Mouse (Mus musculus) CH12.LX (cell line): ENCODE measurements around the gene Rc3h1. TPM values are rescaled to one million over a fixed set of nuclear protein-coding genes. Genes with fewer than 3 reads are reported as not detected.

Experiments used
- DNase-seq: peaks from one replicate; pipeline ENCODE4 v3.0.0-alpha.2; 2013; ENCODE audit errors: extremely low read depth
- H3K27ac ChIP-seq: 2 replicates; pipeline ENCODE4 v1.5.1; 2012; ENCODE audit warnings: low read depth, mild to moderate bottlenecking, control low read depth, moderate library complexity; ENCODE audit not compliant: insufficient read depth
- H3K27me3 ChIP-seq: replicated peaks from 2 replicates; pipeline ENCODE3; 2012; ENCODE audit warnings: inconsistent platforms
- H3K36me3 ChIP-seq, 2 experiments: replicated peaks in 1 of 2; 2 replicates each; pipeline versions ENCODE3 to v1.6.1; 2012; ENCODE audit warnings: inconsistent platforms in 1 of 2, low read length in 1 of 2, mild to moderate bottlenecking in 1 of 2, mixed read lengths in 1 of 2, moderate library complexity in 1 of 2; ENCODE audit not compliant: control insufficient read depth in 1 of 2, insufficient read depth in 1 of 2
- H3K4me1 ChIP-seq, 2 experiments: 2 replicates each; pipeline ENCODE4 v1.6.1; 2012; ENCODE audit warnings: inconsistent platforms in 1 of 2, moderate library complexity in 1 of 2; ENCODE audit not compliant: insufficient read depth in 2 of 2, control insufficient read depth in 1 of 2
- H3K4me2 ChIP-seq: 2 replicates; pipeline ENCODE4 v1.6.1; 2012; ENCODE audit warnings: low read depth, mild to moderate bottlenecking, control low read depth; ENCODE audit not compliant: poor library complexity, insufficient read depth, severe bottlenecking
- H3K4me3 ChIP-seq, 3 experiments: fragments of 150-350 bp in 1 of 3; sonication (generic) in 1 of 3; replicated peaks in 1 of 3; 2 replicates each; pipeline versions ENCODE3 to v1.5.1; 2011 to 2012; ENCODE audit warnings: low read depth in 2 of 3, low read length in 2 of 3, mild to moderate bottlenecking in 2 of 3, moderate library complexity in 2 of 3, control low read depth in 1 of 3, improper control_type of control experiment in 1 of 3, inconsistent platforms in 1 of 3, mixed read lengths in 1 of 3; ENCODE audit not compliant: poor library complexity in 1 of 3
- H3K79me2 ChIP-seq: replicated peaks from 2 replicates; pipeline ENCODE4 v1.6.1; 2012; ENCODE audit warnings: mild to moderate bottlenecking, moderate library complexity; ENCODE audit not compliant: control insufficient read depth, poor library complexity, insufficient read depth, severe bottlenecking; ENCODE audit errors: extremely low read depth
- H3K9ac ChIP-seq: 2 replicates; pipeline ENCODE4 v1.6.1; 2012; ENCODE audit warnings: low read depth, mild to moderate bottlenecking, control low read depth, moderate library complexity; ENCODE audit not compliant: insufficient read depth
- H3K9me3 ChIP-seq: replicated peaks from 2 replicates; pipeline ENCODE3; 2012; ENCODE audit warnings: low read length, inconsistent platforms, mixed read lengths
- BHLHE40 ChIP-seq: IDR thresholded peaks from 2 replicates; pipeline ENCODE4 v1.6.1; 2011; ENCODE audit warnings: mild to moderate bottlenecking, low read depth, low read length, improper control_type of control experiment
- EP300 ChIP-seq: IDR thresholded peaks from 2 replicates; pipeline ENCODE4 v1.6.1; 2011; ENCODE audit warnings: low read length, improper control_type of control experiment
- ETS1 ChIP-seq: conservative IDR thresholded peaks from 2 replicates; pipeline ENCODE4 v1.6.1; 2012; ENCODE audit warnings: low read depth, mild to moderate bottlenecking, inconsistent platforms, low read length, improper control_type of control experiment, moderate library complexity
- IRF4 ChIP-seq: IDR thresholded peaks from 2 replicates; pipeline ENCODE4 v1.6.1; 2014; ENCODE audit warnings: low read depth, mild to moderate bottlenecking, inconsistent platforms, low read length, improper control_type of control experiment
- JUND ChIP-seq: conservative IDR thresholded peaks from 2 replicates; pipeline ENCODE4 v1.6.1; 2011; ENCODE audit warnings: low read depth, low read length, improper control_type of control experiment
- MAX ChIP-seq: IDR thresholded peaks from 2 replicates; pipeline ENCODE4 v1.6.1; 2011; ENCODE audit warnings: low read length, improper control_type of control experiment
- MAZ ChIP-seq: IDR thresholded peaks from 2 replicates; pipeline ENCODE4 v1.6.1; 2012; ENCODE audit warnings: low read depth, mild to moderate bottlenecking, inconsistent platforms, low read length, improper control_type of control experiment, moderate library complexity
- MXI1 ChIP-seq: IDR thresholded peaks from 2 replicates; pipeline ENCODE4 v1.6.1; 2011; ENCODE audit warnings: mild to moderate bottlenecking, low read depth, low read length, improper control_type of control experiment
- NRF1 ChIP-seq: IDR thresholded peaks from 2 replicates; pipeline ENCODE4 v1.6.1; 2014; ENCODE audit warnings: low read depth, mild to moderate bottlenecking, inconsistent platforms, low read length, improper control_type of control experiment, moderate library complexity
- PAX5 ChIP-seq: IDR thresholded peaks from 2 replicates; pipeline ENCODE4 v1.6.1; 2012; ENCODE audit warnings: low read length, inconsistent platforms, mixed read lengths
- POLR2A ChIP-seq: IDR thresholded peaks from 2 replicates; pipeline ENCODE4 v1.6.1; 2011; ENCODE audit warnings: low read depth, mild to moderate bottlenecking, improper control_type of control experiment, low read length
- POLR2AphosphoS2 ChIP-seq: IDR thresholded peaks from 2 replicates; pipeline ENCODE4 v1.6.1; 2011; ENCODE audit warnings: low read depth, low read length, improper control_type of control experiment
- RCOR1 ChIP-seq: conservative IDR thresholded peaks from 2 replicates; pipeline ENCODE4 v1.6.1; 2012; ENCODE audit warnings: low read depth, mild to moderate bottlenecking, inconsistent platforms, low read length, improper control_type of control experiment
- SMC3 ChIP-seq: IDR thresholded peaks from 2 replicates; pipeline ENCODE4 v1.6.1; 2011; ENCODE audit warnings: low read depth, low read length, improper control_type of control experiment
- USF1 ChIP-seq: IDR thresholded peaks from 2 replicates; pipeline ENCODE4 v1.6.1; 2014; ENCODE audit warnings: low read depth, mild to moderate bottlenecking, inconsistent platforms, low read length, improper control_type of control experiment
- ZKSCAN1 ChIP-seq: IDR thresholded peaks from 2 replicates; pipeline ENCODE4 v1.6.1; 2012; ENCODE audit warnings: low read depth, inconsistent platforms, low read length, improper control_type of control experiment, borderline replicate concordance
- ZMIZ1 ChIP-seq: IDR thresholded peaks from 2 replicates; pipeline ENCODE4 v1.6.1; 2012; ENCODE audit warnings: low read depth, mild to moderate bottlenecking, inconsistent platforms, low read length, improper control_type of control experiment
- dilution Hi-C: fragments of 300-500 bp; cut with MboI; formaldehyde crosslinking; loops from 2 replicates; pipeline ENCODE4 v1.14.3; 2020; ENCODE audit warnings: low sequenced_read_pairs; ENCODE audit not compliant: extremely low pct_unique_long_range_greater_than_20kb, extremely low pct_ligation_motif_present
- in situ Hi-C: fragments of 300-500 bp; cut with MboI; formaldehyde crosslinking; loops from 3 replicates; pipeline ENCODE4 v1.14.3; 2019; ENCODE audit warnings: low sequenced_read_pairs, low pct_ligation_motif_present, low pct_unique_long_range_greater_than_20kb, mixed read lengths
- polyA plus RNA-seq: library from polyadenylated mRNA; unstranded; fragments of >175 nt; gene quantifications from 2 replicates; pipeline ENCODE4 v1.2.1, GENCODE M21; 2012; ENCODE audit warnings: low read depth; ENCODE audit not compliant: insufficient read length
- total RNA-seq, 2 experiments: library from RNA; depleted of rRNA; stranded (reverse); fragments of 300-350 nt in 1 of 2; fragments of >200 nt in 1 of 2; gene quantifications; 2 replicates each; pipeline ENCODE4 v1.2.3; 2012 to 2014

The Rc3h1 gene
- total and polyA plus RNA-seq, 3 experiments, result 17.8 to 22.5 (median 21.7) TPM

GRCm38 (mm10) chr1:160980537-160981234, 74.5 kb downstream of the Rc3h1 start:
- no peak for DNase-seq
- peaks cover 15 to 34% of the 10 kb centered on the region in 2 experiments for H3K4me1 ChIP-seq
- H3K9ac ChIP-seq, result no peak overlapping the region
- dilution Hi-C loops (no loop called here), in situ Hi-C loops (no loop called here)
- H3K4me3 ChIP-seq, result no peak overlapping the region
- peaks cover 3 to 4% of the 10 kb centered on the region in 2 experiments for H3K36me3 ChIP-seq
- no peaks in the 10 kb centered on the region for H3K9me3 ChIP-seq
- TF ChIP-seq EP300 (no peak), NRF1 (no peak), IRF4 (no peak), MAZ (no peak), BHLHE40 (no peak), MAX (no peak), MXI1 (no peak), ZMIZ1 (no peak), POLR2AphosphoS2 (no peak), PAX5 (no peak), JUND (no peak), USF1 (no peak), ZKSCAN1 (no peak), SMC3 (no peak), POLR2A (no peak), RCOR1 (no peak)
- no peak overlapping the region for H3K4me2 ChIP-seq
- H3K27ac ChIP-seq, result no peak overlapping the region
- H3K79me2 ChIP-seq, result peaks cover 10% of the 10 kb centered on the region
- H3K27me3 ChIP-seq, result no peaks in the 10 kb centered on the region

DNA sequence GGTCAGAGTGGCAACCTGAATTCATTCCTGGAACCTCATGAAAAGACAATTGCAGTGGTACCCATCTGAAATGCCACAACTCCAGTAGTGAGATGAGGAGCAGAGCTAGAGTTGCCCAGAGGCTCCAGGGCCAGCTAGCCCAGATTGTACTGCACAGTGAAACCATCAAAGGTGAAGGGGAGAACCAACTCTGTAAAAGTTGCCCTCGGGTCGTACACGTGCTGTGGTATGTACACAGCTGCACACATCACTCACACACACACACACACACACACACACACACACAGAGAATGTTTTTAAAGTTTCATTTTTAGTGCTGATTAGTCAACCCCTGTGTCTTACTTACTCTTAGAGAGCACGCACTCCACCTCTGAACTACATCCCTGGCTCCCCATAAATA, 75.1 kb downstream of the Rc3h1 start:
- no peak overlapping the region for H3K27ac ChIP-seq
- H3K4me1 ChIP-seq, result peaks cover 15 to 35% of the 10 kb centered on the region in 2 experiments
- no peak overlapping the region for H3K4me3 ChIP-seq
- H3K36me3 ChIP-seq, result peaks cover under 1 to 2% of the 10 kb centered on the region in 2 experiments
- TF ChIP-seq ETS1 (no peak), BHLHE40 (0 out of 2 replicates have a peak, but pooled peaks have one; percentile 28)
- TF ChIP-seq, all 38 proteins: peak for 1
- Histone ChIP-seq H3K4me2 (no peak overlapping the region), H3K9me3 (no peaks in the 10 kb centered on the region), H3K27me3 (no peaks in the 10 kb centered on the region), H3K79me2 (peaks cover 15% of the 10 kb centered on the region), H3K9ac (no peak overlapping the region)
- dilution Hi-C loops (no loop called here), in situ Hi-C loops (no loop called here)
- no peak for DNase-seq
